Mouse (Mus musculus) thymus, postnatal 36 days (tissue): Measurements from ENCODE around the gene Olfr1302.

Experiments
- DNase-seq, 2 experiments: peaks; one replicate each; pipeline ENCODE4 v3.0.0; 2022; ENCODE audit warnings: mixed read lengths in 2 of 2

Olfr1302 gene

DNA sequence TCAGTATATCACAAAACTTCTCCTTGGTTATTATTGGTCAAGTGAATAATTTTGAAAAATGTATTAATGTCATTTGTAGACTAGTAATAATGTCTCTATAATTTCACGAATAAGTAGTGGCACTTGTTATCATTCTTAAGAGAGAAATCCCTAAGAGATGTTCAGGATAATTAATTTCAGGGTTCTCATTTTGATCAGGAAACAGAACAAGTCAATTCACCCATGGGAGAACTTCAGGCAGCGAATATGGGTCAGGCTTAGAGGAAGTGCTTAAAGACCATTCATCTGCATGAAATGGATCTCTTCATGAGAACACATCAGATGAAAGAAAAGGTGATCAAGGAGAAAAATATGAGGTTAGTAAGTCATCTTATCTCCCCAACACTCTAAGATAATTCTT, at the start of gene Olfr1302:
TSS of gene Olfr1302 (plus strand) at position 301 of the 400 bp plus-strand sequence.
- DNase-seq, result no peak

DNA sequence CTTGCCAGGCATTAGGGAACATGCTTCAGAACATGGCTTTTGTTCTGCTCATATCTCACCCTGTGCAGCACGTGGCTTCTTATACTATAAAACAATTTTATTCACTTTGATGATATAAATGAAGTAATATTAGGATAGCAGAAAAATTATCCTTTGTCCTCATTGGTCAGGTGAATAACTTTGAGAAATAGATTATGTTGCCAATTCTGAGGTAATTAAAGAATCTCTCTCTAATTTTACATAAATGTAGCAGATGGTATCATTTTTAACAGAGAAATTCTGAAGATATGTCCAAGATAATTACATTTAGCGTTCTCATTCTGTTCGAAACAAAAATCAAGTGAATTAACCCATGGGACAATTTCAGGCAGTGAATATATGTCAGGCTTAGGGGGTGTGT, 26.5 kb upstream of the Olfr1302 start, which contains the start of gene Olfr1301:
TSS of gene Olfr1301 (plus strand) at position 301 of the 400 bp plus-strand sequence.
- no peak for DNase-seq

DNA sequence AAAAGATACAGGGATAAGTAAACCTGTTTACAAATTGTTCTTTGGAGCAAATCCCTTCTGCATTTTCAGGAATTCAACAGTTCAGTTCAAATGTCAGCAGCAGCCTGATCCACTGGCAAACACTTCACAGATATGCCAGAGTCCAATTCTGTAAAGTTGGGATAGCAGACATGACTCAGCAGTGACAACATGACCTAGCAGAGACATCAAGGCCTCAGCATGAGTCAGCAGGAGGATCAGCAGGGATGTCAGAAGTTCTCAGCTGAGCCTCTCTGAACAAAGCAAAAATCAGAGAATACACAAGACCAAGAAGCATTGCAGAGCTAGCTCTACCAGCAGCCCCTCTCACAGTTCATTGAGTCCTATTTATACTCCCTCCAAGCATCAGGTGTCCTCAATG, 35.7 kb downstream of the Olfr1302 start:
- DNase-seq, result no peak

DNA sequence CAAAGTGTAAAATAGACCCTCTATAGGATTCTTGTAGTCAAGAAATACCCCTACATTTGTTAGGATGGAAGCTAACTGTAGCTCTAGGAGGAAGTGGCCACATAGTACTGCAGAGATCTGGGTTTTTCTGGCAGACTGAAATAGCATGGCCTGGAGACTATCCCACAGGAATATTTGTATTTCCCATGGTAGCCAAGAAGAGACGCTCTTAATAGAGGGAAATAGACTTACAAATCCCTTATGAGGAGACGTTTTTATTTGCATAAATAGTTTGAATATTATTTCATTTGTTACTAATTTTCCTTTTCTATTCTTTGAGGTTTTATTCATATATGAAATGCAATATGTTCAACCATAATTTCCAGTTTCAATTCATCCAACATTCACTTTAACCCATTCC, 43.0 kb downstream of the Olfr1302 start, which contains the start of gene Olfr1303:
TSS of gene Olfr1303 (minus strand) at position 101 of the 400 bp plus-strand sequence.
- no peak for DNase-seq
